Mouse (Mus musculus) liver, embryonic 14.5 days (tissue): Measurements from ENCODE around the gene Ostf1. TPM values are rescaled to one million over a fixed set of nuclear protein-coding genes. Genes with fewer than 3 reads are reported as not detected.

ENCODE experiments used
- ATAC-seq: fragments of 200-750 bp; cut with Nextera tagmentation; 2 replicates; pipeline ENCODE4 v1.8.0; 2017; ENCODE audit warnings: moderate number of reproducible peaks, mild to moderate bottlenecking, moderate library complexity; ENCODE audit not compliant: insufficient read depth
- DNase-seq, 3 experiments: peaks; one replicate each; pipeline ENCODE4 v3.0.0-alpha.2; 2012 to 2013; ENCODE audit warnings: low read depth in 3 of 3, low spot score in 3 of 3
- H3K27ac ChIP-seq: fragments of 300-500 bp; sonication (generic); 2 replicates; pipeline ENCODE4 v1.5.1; 2014; ENCODE audit warnings: moderate library complexity, mild to moderate bottlenecking, control low read depth, inconsistent platforms
- H3K27me3 ChIP-seq: fragments of 300-500 bp; sonication (generic); 2 replicates; pipeline ENCODE4 v1.6.1; 2014; ENCODE audit warnings: mild to moderate bottlenecking, low read length, moderate library complexity; ENCODE audit not compliant: control insufficient read depth, insufficient read depth
- H3K36me3 ChIP-seq: fragments of 300-500 bp; sonication (generic); replicated peaks from 2 replicates; pipeline ENCODE4 v1.6.1; 2014; ENCODE audit warnings: low read depth; ENCODE audit not compliant: control insufficient read depth, insufficient read depth
- H3K4me1 ChIP-seq, 2 experiments: fragments of 200-500 bp in 1 of 2; fragments of 300-500 bp in 1 of 2; sonication (generic) in 1 of 2; replicated peaks; 2 replicates each; pipeline ENCODE4 v1.6.1; 2012 to 2014; ENCODE audit warnings: antibody characterized with exemption in 1 of 2, inconsistent platforms in 1 of 2, low read length in 1 of 2; ENCODE audit not compliant: control insufficient read depth in 2 of 2, insufficient read depth in 2 of 2
- H3K4me2 ChIP-seq: fragments of 300-500 bp; sonication (generic); 2 replicates; pipeline ENCODE4 v1.6.1; 2014; ENCODE audit warnings: low read depth, mild to moderate bottlenecking, control low read depth, moderate library complexity
- H3K4me3 ChIP-seq, 2 experiments: fragments of 200-500 bp in 1 of 2; fragments of 300-500 bp in 1 of 2; sonication (generic) in 1 of 2; 2 replicates each; pipeline ENCODE4 v1.5.1; 2012 to 2014; ENCODE audit warnings: low read depth in 2 of 2, low read length in 2 of 2, mild to moderate bottlenecking in 2 of 2, control low read depth in 1 of 2, inconsistent platforms in 1 of 2, moderate library complexity in 1 of 2; ENCODE audit not compliant: insufficient read depth in 1 of 2
- H3K9ac ChIP-seq: fragments of 300-500 bp; sonication (generic); replicated peaks from 2 replicates; pipeline ENCODE4 v1.6.1; 2014; ENCODE audit warnings: mild to moderate bottlenecking, control low read depth, moderate library complexity
- H3K9me3 ChIP-seq: fragments of 300-500 bp; sonication (generic); 2 replicates; pipeline ENCODE4 v1.6.1; 2016; ENCODE audit warnings: low read length, mixed read lengths; ENCODE audit not compliant: control insufficient read depth
- CTCF ChIP-seq: IDR thresholded peaks from 2 replicates; pipeline ENCODE4 v1.5.1; 2016; ENCODE audit warnings: antibody characterized with exemption, low read depth, control low read depth
- EP300 ChIP-seq: IDR thresholded peaks from 2 replicates; pipeline ENCODE4 v1.6.1; 2016; ENCODE audit warnings: antibody characterized with exemption, low read depth
- WGBS: fragments of 180-500 bp; shearing (Covaris S2); extraction: QIAGEN DNeasy Blood & Tissue Kit; methylation state at CpG from one replicate; pipeline ENCODE4 v1.1.7; 2014; ENCODE audit not compliant: insufficient replicate concordance; 5-methylcytosine and 5-hydroxymethylcytosine counted together
- polyA plus RNA-seq, 2 experiments: library from polyadenylated mRNA; depleted of rRNA in 1 of 2; stranded (reverse) in 1 of 2; unstranded in 1 of 2; fragments of >200 nt; fragmentation: Nextera tagmentation in 1 of 2; extraction: Ambion mirVana in 1 of 2; gene quantifications; 2 replicates each; pipeline versions ENCODE4 v1.2.1 to v1.2.3; 2012 to 2014

Gene Ostf1
- polyA plus RNA-seq, 2 experiments, result 29.8 to 56.9 TPM

DNA sequence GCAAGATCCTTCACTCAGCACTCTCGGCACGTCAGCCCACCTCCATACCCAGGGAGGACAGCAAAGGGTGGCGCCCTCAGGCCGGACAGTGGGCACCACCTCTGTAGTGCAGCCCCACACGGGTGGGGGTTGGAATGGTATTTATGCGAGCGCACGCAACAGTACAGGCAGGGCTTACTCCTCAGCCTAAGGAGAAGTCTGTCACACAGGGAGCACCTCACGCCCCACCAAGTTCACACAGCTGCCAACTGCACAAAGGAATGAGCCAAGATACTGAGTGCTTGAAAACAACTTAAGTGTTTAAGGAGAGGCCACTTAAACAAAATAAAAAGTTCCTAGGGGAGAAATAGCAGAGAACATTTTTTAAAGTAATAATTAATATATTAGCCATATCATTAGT, 44.5 kb downstream of the Ostf1 start:
- no peak for DNase-seq
- H3K27me3 ChIP-seq, result no peaks in the 10 kb centered on the region
- TF ChIP-seq CTCF (no peak), EP300 (no peak)
- H3K36me3 ChIP-seq, result no peaks in the 10 kb centered on the region
- WGBS, result 76% methylated on average over 9 of the region's 9 CpGs
- peaks cover 0 to 8% of the 10 kb centered on the region in 2 experiments; a peak in 2 of 4 replicates for H3K4me1 ChIP-seq
- no peak overlapping the region for H3K4me2 ChIP-seq
- no peak overlapping the region for H3K27ac ChIP-seq
- no peak overlapping the region for H3K4me3 ChIP-seq
- no peak overlapping the region for H3K9ac ChIP-seq
- H3K9me3 ChIP-seq, result no peaks in the 10 kb centered on the region
- ATAC-seq, result no peak

- Histone ChIP-seq H3K4me1 (peaks cover 0 to 6% of the 10 kb centered on the region in 2 experiments; a peak in 2 of 4 replicates), H3K4me2 (no peak overlapping the region), H3K36me3 (no peaks in the 10 kb centered on the region), H3K9me3 (no peaks in the 10 kb centered on the region), H3K9ac (no peak overlapping the region), H3K27me3 (no peaks in the 10 kb centered on the region), H3K27ac (no peak overlapping the region), H3K4me3 (no peak overlapping the region)
- ATAC-seq (no peak), DNase-seq (no peak)
- WGBS, result 77% methylated on average over 7 of the region's 7 CpGs
- TF ChIP-seq EP300 (no peak), CTCF (no peak)
Measured at GRCm38 (mm10) chr19:18584621-18585020, 47.0 kb downstream of the Ostf1 start.

DNA sequence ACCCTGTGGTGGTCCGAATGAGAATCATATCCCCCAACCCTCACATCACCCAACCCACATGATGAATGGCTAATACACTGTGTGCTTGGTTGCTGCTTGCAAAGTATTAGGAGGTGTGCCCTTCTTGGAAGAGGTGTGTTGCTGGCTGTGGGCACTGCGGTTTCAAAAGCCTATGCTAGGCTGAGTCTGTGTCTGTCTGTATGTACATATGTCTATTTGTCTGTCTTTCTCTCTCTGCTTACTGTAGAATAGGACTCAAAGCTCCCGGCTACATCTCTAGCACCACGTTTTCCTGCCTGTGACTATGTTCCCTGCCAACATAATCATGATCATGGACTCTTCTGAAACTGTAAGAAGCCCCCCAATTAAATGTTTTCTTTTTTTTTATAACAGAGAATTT, 47.9 kb downstream of the Ostf1 start:
- no peak overlapping the region for H3K9ac ChIP-seq
- ATAC-seq (no peak), DNase-seq (no peak)
- TF ChIP-seq CTCF (no peak), EP300 (no peak)
- WGBS, result 67% methylated on average over 4 of the region's 4 CpGs
- no peak overlapping the region for H3K4me2 ChIP-seq
- peaks cover 0 to 3% of the 10 kb centered on the region in 2 experiments; a peak in 1 of 4 replicates for H3K4me1 ChIP-seq
- no peak overlapping the region for H3K27ac ChIP-seq
- no peaks in the 10 kb centered on the region for H3K27me3 ChIP-seq
- H3K4me3 ChIP-seq, result no peak overlapping the region
- no peaks in the 10 kb centered on the region for H3K36me3 ChIP-seq
- H3K9me3 ChIP-seq, result no peaks in the 10 kb centered on the region

DNA sequence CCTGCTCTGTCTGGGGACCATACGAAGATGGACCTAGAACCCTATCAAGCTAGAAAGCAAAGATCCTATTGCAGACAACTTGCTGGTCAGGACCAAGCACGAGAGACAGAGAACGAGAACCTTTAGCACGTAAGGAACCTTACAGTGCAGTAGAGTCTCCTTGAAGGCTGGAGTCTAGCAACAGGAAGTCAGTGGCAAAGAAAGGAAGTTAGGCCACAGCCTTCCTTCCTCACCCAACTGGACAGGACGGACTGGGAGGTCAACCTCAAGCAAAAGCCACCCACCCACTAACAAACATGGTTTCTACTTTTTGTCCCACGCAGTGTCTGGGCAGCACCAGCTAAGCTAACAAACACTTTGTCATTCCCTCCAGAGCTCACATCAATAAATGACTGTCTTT, 48.7 kb downstream of the Ostf1 start:
- Histone ChIP-seq H3K4me1 (peaks cover 0 to 3% of the 10 kb centered on the region in 2 experiments; a peak in 1 of 4 replicates), H3K9me3 (no peaks in the 10 kb centered on the region), H3K9ac (no peak overlapping the region), H3K27ac (no peak overlapping the region), H3K4me2 (no peak overlapping the region), H3K27me3 (no peaks in the 10 kb centered on the region), H3K36me3 (no peaks in the 10 kb centered on the region), H3K4me3 (no peak overlapping the region)
- ATAC-seq (no peak), DNase-seq (no peak)
- TF ChIP-seq CTCF (no peak), EP300 (no peak)
- WGBS, result 43% methylated on average over 6 of the region's 6 CpGs

DNA sequence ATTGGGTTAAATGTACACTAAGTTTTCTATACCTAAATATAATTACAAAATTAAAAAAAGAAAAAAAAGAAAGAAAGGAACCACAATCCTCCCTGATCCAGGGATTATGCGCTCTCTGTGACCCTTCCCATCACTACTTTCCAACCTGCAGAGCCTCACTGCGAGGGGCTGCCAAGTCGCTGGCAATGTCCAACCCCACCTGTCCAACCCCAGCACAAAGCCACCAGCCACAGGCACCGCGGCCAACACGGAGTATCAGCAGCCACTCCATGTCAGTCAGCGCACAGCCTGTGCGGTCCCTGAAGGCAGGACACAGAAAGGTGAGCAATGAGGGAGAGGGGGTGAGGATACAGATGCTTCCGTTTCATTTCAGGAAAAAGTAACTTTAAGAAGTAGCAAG, 49.4 kb downstream of the Ostf1 start:
- Histone ChIP-seq H3K27ac (no peak overlapping the region), H3K36me3 (no peaks in the 10 kb centered on the region), H3K4me3 (no peak overlapping the region), H3K4me2 (no peak overlapping the region), H3K9ac (no peak overlapping the region), H3K4me1 (peaks cover 0 to 3% of the 10 kb centered on the region in 2 experiments; a peak in 1 of 4 replicates), H3K27me3 (no peaks in the 10 kb centered on the region), H3K9me3 (no peaks in the 10 kb centered on the region)
- DNase-seq (no peak), ATAC-seq (no peak)
- WGBS, result 87% methylated on average over 9 of the region's 9 CpGs
- no peak for TF ChIP-seq EP300
- TF ChIP-seq CTCF, result no peak
